Mouse (Mus musculus): Measurements from ENCODE around the gene Myzap.

DNA sequence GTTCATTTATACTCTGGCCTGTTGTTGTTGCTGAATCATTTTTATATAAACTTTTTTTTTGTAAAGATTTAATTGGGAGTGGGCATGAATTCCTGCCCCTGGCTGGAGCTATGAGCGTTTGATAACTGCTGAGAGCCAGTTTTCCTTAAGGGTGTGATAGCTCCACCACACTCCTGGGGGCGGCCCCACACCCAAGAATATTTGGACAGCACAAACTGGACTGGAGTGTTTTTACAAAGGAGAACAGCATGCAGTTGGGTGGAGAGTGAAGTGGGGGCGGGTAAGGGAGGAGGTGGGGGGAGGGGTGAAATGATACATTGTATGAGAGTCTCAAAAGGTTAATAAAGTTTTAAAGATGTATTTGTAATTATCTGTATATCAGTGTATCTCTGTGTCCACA lies 24.8 kb downstream of the Myzap start:
- TF ChIP-seq POLR2A (IDR thresholded peaks at IDR 0.05; ENCODE audit: insufficient read depth, low read length), result no peak
- TF ChIP-seq CTCF (IDR thresholded peaks at IDR 0.05; ENCODE audit: low read depth, low read length), result no peak
